Mouse (Mus musculus): ENCODE measurements around the gene Srd5a1.

DNA sequence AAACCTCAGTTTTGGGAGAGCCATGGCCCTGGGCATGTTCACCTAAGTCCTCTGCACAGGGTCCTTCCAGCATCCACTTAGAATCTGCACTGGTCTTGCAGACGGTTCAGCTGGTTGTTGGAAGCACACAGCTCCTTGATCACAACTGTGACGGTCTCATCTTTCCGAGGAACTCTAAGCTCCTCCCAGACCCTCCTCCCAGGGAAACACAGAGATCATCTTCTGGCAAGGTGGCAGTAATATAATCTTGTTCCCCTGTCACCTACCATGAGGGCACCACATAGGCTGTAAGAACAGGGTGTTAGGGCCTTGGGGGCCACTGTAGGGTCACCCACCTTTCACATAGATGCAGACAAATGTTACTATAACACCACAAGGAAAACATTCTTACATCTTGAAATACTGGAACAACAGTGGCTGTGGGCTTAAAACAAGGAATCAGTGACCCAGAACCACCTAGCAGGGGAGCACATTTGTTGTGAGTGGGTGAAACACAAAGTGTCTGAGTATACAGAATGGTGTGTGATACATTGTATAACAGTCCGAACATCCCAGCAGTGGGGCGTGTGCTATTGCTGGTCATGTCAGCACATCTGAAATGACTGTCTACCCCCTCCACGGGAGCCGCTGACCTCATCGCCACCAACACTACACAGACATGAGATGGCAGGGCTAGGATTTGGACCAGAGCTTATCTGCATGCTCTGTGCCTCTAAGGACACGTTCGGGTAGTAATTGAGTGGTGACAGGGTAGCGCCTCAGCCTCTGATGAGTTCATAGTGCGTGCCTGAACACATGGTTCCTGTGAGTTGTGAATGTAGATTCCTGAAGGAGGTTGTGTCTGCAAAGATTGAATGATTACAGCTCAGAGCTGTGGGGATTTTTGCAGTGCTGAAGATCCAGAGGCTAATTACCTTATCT is 48.3 kb downstream of the Srd5a1 start:
- TF ChIP-seq MYOG (IDR thresholded peaks at IDR 0.05; ENCODE audit: control insufficient read depth, extremely low read depth, insufficient read length) (no peak), CTCF (IDR thresholded peaks at IDR 0.05; ENCODE audit: control insufficient read depth, insufficient read depth, insufficient read length) (no peak), MYOD1 (IDR thresholded peaks at IDR 0.05; ENCODE audit: control insufficient read depth, insufficient read length, low read depth) (no peak), CEBPB (IDR thresholded peaks at IDR 0.05; ENCODE audit: low read depth) (no peak), USF1 (IDR thresholded peaks at IDR 0.05; ENCODE audit: low read depth) (no peak), MAX (IDR thresholded peaks at IDR 0.05) (no peak), FOSL1 (IDR thresholded peaks at IDR 0.05; ENCODE audit: insufficient read depth, low read length, poor library complexity, severe bottlenecking) (no peak)
